Mouse (Mus musculus) lung, postnatal 36 days (tissue): ENCODE measurements around the gene Tmem136.

Experiments used
- DNase-seq: peaks from one replicate; pipeline ENCODE4 v3.0.0; 2022; ENCODE audit warnings: mixed read lengths

Tmem136 gene

GRCm38 (mm10) chr9:43071741-43072140, 44.6 kb downstream of the Tmem136 start:
- DNase-seq = no peak

GRCm38 (mm10) chr9:43071176-43071575, 45.2 kb downstream of the Tmem136 start:
- no peak for DNase-seq

- DNase-seq = no peak
Measured at GRCm38 (mm10) chr9:43070566-43070965, 45.8 kb downstream of the Tmem136 start.

- no peak for DNase-seq
Measured at GRCm38 (mm10) chr9:43070153-43070552, 46.2 kb downstream of the Tmem136 start.

- no peak for DNase-seq
Measured at GRCm38 (mm10) chr9:43067896-43068295, 48.5 kb downstream of the Tmem136 start.

GRCm38 (mm10) chr9:43065231-43065630, 51.1 kb downstream of the Tmem136 start:
- DNase-seq = no peak

GRCm38 (mm10) chr9:43061545-43061944, 54.8 kb downstream of the Tmem136 start:
- DNase-seq = no peak
